Mouse (Mus musculus) induced T-regulatory cell, adult 2 months (primary cell): ENCODE measurements around the gene Rrnad1.

Experiments
- DNase-seq: peaks from one replicate; pipeline ENCODE4 v3.0.0-alpha.2; 2012; ENCODE audit warnings: low read depth

Rrnad1 gene

DNA sequence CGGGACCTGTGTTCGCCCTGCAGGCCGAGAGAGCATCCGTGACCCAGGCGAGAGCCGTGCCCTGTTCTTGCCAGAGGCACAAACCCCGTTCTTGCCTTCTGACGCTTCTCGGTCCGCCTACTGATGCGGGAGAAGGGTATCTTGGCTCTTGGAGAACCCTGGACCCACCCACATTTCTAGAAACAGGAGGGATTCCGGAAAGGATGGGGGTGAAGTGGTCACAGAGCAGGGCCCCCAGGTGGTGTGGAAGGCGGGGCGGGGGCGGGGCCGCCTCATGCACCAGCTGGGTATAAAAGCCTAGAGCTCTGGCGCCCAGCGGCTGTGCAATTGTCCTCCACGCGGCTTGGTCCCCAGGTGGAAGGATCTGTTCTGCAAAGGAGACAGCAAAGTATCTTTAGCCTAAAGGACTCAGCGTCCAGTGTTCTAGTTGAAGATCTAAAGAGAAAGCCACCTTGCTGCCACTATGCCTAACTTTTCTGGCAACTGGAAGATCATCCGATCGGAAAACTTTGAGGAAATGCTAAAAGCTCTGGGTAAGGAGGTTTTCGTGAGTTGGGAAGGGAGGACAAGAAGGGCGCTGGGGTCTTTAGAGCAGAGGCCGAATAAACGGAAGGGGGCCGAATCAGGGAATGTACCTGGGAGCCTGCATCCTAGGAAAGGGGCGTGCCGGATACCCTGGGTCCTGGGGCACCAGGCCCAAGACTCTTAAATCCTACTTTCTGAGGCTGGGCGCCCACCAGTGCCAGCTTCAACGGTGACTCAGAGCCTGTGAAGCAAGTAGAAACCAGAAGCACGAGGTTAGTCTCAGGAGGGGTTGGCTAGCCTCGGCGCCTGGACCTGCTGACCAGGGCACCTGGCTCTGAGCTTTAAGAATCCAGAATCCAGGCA is 18.1 kb upstream of the Rrnad1 start, which contains the start of gene Crabp2:
TSS of gene Crabp2 (plus strand) at position 289 of the 888 bp plus-strand sequence.
- DNase-seq = peak; percentile 53

GRCm38 (mm10) chr3:87947811-87948199 is 17.3 kb upstream of the Rrnad1 start:
- DNase-seq = no peak

DNA sequence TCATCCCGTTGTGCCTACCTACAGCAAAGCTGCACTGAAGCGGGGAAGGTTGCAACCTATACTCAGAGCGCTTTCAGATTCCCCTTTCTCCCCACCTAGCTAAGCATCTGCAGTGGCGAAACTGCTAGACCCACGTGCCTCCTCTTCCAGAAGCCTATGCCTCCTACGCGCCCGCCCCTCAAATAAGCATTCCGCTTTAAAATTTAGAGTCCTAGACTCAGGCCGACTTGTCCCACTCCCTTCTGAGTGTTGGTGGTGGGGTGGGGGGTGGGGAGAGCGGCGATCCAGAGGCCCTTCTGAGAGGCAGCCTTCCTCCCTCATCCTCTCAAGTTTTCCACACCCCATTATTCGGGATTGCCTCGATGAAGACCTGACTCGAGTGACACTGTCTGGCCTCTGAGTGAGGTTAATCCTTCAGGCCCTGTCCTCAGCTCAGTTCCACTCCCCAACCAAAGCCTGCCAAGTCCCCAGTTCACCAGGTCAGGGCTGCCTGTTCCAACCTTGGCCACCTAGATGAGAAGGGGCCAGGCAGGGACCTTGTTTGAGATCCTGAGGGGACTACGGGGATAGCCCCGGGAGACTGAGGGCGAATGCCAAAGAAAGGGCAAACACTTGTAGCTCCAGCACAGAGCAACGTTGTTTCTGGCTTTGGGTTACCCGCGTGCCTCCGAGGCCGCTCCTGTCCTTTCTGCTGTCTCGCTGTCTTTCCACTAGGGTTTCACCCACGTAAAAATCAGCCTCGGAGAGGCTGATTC is 16.7 kb upstream of the Rrnad1 start:
- peak; percentile 43 for DNase-seq

- DNase-seq = no peak
Observed at GRCm38 (mm10) chr3:87946541-87946860, 16.0 kb upstream of the Rrnad1 start.

DNA sequence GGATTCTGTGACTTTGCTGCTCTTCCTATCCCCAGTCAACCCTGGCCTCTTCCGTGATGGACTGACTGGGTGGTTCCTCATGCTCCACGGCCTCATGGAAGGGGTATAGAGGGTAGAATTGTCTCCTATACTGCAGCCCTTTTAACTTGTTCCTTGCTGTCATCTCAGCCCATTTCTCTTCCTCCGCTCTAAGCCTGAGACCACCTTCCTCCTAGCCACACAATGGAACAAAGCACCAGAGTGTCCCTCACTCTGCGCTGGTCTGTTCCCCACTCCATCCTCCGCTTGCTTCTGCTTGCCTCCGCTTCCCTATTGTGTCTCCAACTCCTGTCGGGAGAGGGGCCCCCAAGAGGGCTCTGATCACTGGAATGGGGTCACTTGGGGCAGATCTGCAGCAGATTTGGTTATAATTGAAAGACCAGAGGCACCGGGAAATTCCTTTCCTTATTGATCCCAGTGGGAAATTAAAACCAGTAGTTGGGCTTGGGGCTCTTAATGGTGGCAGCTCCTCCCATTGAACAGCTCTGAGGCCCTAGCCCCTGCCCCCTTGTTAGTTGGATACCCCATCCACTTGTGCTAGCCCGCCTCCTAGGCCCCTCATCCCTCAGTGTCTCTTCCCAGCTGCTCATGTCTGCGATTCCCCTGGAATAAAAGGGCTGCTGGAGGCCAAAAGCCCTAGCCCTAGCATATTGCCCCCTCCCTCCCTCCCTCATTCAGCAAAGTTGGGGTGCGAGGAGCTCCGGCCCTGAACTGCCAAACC is 15.4 kb upstream of the Rrnad1 start:
- DNase-seq = no peak

GRCm38 (mm10) chr3:87944838-87945600 is 14.5 kb upstream of the Rrnad1 start:
- DNase-seq = no peak

- no peak for DNase-seq
Observed at GRCm38 (mm10) chr3:87943586-87943985, 13.1 kb upstream of the Rrnad1 start.

DNA sequence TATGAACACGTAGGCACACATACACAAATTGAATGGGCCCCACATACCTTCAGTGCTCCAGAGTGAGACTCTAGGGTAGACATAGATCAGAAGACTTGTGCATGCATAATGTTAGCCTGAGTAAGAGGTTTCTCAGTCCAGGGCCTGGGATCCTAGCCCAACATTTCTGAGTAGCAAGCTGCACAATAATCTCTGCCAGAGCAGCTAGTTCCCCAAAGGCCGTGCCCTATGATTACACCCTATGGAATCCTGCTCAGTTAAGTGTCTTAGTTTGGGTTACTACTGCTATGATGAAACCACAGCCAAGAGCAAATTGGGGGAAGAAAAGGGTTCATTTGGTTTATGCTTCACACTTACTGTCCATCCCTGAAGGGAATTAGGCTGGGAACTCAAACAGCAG is 12.0 kb upstream of the Rrnad1 start:
- no peak for DNase-seq

- no peak for DNase-seq
Observed at GRCm38 (mm10) chr3:87940611-87941010, 10.1 kb upstream of the Rrnad1 start.

- DNase-seq = peak; percentile 75
Observed at GRCm38 (mm10) chr3:87935776-87936175, 5.3 kb upstream of the Rrnad1 start.

- DNase-seq = no peak
Observed at GRCm38 (mm10) chr3:87935201-87935600, 4.7 kb upstream of the Rrnad1 start.

GRCm38 (mm10) chr3:87934501-87934900 is 4.0 kb upstream of the Rrnad1 start:
- no peak for DNase-seq

GRCm38 (mm10) chr3:87934026-87934425 is 3.5 kb upstream of the Rrnad1 start:
- DNase-seq = no peak

GRCm38 (mm10) chr3:87929341-87930077 is 1.0 kb downstream of the Rrnad1 start:
- peak; percentile 21 for DNase-seq

DNA sequence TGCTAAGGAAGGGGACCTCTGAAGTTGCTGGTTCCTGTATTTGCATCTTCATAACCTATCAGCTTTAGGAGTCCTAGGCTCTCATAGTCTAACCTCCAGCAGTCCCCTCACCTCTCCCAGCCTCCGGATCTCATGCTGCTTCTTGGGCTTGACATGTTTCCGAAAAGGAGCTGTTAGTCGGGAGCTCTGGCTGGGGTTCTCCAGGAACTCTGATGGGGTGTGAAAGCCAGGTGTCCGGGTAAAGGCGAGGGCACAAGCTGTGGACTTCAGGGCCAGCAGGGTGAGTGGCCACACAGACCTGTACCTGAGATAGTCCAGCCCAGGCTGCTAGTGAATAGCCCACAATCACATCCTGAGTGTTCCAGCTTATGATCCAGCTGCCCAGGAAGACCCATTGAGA is 3.1 kb downstream of the Rrnad1 start:
- DNase-seq = no peak

DNA sequence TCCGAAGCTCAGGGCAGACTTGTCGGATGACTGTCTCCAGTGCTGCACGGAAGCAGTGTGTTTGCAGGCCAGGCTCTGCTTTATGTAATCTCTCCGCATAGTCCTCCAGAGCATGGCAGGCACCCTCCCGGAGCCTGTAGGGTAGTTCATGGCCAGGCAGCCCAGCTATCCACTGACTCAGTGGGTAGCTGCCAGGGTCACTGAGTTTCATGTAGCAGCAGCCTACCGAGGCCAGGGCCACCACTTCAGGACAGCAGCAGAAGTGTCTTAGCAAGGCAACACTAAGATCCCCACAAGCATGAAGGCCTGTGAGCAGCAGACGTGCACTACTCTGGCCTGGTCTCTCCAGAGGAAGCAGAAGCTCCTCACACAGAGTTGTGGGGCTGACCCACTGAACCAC is 5.5 kb downstream of the Rrnad1 start:
- no peak for DNase-seq

DNA sequence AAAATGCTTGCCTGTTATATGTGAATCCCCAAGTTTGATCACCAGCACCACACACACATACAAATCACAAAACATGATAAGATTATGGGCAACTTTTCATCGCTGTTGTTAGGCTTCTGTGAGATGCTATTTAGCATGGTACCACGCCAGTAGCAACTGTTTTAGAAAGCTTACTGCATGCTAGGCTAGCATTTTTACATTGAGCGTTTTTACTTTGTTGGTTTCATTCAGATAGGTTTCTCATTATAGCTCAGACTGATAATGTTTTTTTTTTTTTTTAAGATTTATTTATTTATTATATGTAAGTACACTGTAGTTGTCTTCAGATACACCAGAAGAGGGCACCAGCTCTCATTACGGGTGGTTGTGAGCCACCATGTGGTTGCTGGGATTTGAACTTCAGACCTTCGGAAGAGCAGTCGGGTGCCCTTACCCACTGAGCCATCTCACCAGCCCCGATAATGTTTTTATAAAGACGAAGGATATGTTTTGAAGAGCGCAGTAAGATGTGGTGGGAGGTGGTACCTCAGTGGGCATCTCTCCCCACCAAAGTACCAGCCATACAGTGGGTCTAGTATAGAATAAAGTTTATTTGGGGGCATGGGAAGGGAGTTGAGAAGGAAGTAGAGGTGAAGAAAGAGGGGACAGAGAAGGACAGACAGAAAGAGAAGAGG is 10.1 kb downstream of the Rrnad1 start:
- peak; percentile 31 for DNase-seq

DNA sequence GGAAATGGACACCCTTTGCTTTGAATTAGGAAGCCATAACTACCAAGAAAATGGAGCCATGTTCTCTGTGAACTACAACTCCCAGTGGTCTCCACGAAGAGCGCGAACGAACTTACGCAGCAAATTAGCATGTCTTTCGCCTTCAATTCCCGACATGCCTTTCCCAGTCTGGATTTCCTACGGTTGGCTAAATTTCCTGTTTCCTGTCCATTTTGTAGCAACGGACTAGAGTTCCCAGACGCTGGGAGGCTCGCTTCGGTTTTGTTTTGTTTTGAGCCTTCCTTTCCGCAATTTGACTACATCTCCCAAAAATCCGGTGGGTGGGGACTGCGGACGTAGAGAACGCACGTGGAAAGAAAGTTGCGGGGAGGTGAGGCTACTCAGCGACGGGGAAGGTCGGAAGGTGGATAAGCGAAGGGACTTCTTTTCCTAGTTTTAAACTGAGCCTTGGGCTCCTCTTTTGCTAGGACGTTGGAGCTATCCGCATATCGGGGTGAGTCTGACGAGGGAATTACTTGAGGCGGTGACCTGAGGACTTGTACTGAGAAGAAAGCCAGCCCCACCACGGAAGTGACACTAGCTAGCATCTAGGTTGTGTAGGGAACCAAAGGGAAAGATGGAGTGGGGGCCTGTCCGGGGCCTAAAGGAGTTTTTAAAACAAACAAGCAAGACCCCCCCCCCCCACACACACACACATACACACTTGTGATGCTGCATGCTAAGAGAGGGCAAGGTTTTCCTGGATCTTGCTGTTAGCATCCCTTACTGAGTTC is 11.0 kb downstream of the Rrnad1 start, which contains the start of gene Mrpl24:
TSS of gene Mrpl24 (plus strand) at position 171 of the 773 bp plus-strand sequence.
- peak; percentile 89 for DNase-seq

DNA sequence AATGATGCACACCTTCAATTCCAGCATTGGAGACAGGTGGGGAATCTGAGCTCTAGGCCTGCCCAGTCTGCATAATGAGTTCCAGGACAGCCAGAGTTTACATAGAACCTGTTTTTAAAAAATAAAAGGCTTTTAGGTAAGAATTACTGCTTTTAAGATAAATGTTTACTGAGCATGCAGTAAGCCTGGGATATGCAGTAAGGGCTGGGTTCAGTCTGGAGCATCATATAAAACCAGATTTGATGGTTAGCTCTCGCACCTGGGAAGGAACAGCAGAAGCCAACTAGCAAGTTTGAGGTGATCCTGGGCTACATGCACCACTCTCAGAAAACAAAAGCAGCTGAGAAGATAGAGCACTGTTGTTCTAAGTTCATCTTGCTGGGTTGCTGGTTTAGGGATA is 12.0 kb downstream of the Rrnad1 start:
- no peak for DNase-seq

DNA sequence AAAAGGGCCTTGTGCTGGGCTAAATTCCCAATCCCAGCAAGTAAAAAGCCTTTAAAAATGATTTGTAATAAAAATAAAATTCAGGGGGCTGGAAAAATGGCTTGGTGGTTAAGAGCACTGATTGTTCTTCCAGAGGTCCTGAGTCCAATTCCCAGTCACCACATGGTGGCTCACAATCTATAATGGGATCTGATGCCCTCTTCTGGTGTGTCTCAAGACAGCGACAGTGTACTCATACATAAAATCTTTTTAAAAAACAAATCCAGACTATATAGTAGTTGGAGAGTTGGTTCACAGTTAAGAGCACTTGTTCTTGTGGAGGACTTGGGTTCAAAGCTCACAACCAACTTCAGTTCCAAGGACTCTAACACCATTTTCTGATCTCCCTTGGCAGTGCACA is 13.5 kb downstream of the Rrnad1 start:
- DNase-seq = no peak
